Mouse (Mus musculus): ENCODE data around the gene Usp7.

The Usp7 gene

GRCm38 (mm10) chr16:8791949-8792557 is at the start of gene Usp7:
TSS of gene Usp7 (minus strand) at chr16:8792308.
- DNase-seq (ENCODE audit: low spot score in 2 of 2) = no peak

GRCm38 (mm10) chr16:8840557-8840956 is 48.4 kb upstream of the Usp7 start:
- no peak for DNase-seq (ENCODE audit: low spot score in 2 of 2)

GRCm38 (mm10) chr16:8838921-8839320 is 46.8 kb upstream of the Usp7 start:
- DNase-seq (ENCODE audit: low spot score in 2 of 2) = no peak

GRCm38 (mm10) chr16:8837595-8837994 is 45.5 kb upstream of the Usp7 start:
- DNase-seq (ENCODE audit: low spot score in 2 of 2) = no peak

GRCm38 (mm10) chr16:8836876-8837275 is 44.8 kb upstream of the Usp7 start:
- DNase-seq (ENCODE audit: low spot score in 2 of 2) = no peak

GRCm38 (mm10) chr16:8831241-8831640 is 39.1 kb upstream of the Usp7 start:
- DNase-seq (ENCODE audit: low spot score in 2 of 2) = no peak

- peak; percentile 40 to 56 for DNase-seq (ENCODE audit: low spot score in 2 of 2)
These were observed 38.5 kb upstream of the Usp7 start for GRCm38 (mm10) chr16:8830431-8831211.

GRCm38 (mm10) chr16:8829564-8830359 is 37.7 kb upstream of the Usp7 start, which contains the start of gene 1810013L24Rik:
TSS of gene 1810013L24Rik (plus strand) at chr16:8830100.
- DNase-seq (ENCODE audit: low spot score in 2 of 2) = peak; percentile 96 to 97

GRCm38 (mm10) chr16:8828636-8829563 is 36.8 kb upstream of the Usp7 start:
- DNase-seq (ENCODE audit: low spot score in 2 of 2) = no peak

GRCm38 (mm10) chr16:8827366-8827765 is 35.3 kb upstream of the Usp7 start:
- no peak for DNase-seq (ENCODE audit: low spot score in 2 of 2)

- DNase-seq (ENCODE audit: low spot score in 2 of 2) = no peak
These were observed 31.6 kb upstream of the Usp7 start for GRCm38 (mm10) chr16:8823661-8824060.

- DNase-seq (ENCODE audit: low spot score in 2 of 2) = no peak
These were observed 30.5 kb upstream of the Usp7 start for GRCm38 (mm10) chr16:8822586-8822985.

- DNase-seq (ENCODE audit: low spot score in 2 of 2) = peak; percentile 43 to 81
These were observed 29.3 kb upstream of the Usp7 start for GRCm38 (mm10) chr16:8821429-8821828.

- no peak for DNase-seq (ENCODE audit: low spot score in 2 of 2)
These were observed 25.8 kb upstream of the Usp7 start for GRCm38 (mm10) chr16:8817872-8818271.

GRCm38 (mm10) chr16:8810399-8811127 is 18.5 kb upstream of the Usp7 start:
- peak; percentile 38 to 41 for DNase-seq (ENCODE audit: low spot score in 2 of 2)

GRCm38 (mm10) chr16:8806703-8807102 is 14.6 kb upstream of the Usp7 start:
- no peak for DNase-seq (ENCODE audit: low spot score in 2 of 2)

- no peak for DNase-seq (ENCODE audit: low spot score in 2 of 2)
These were observed 3.8 kb upstream of the Usp7 start for GRCm38 (mm10) chr16:8795906-8796305.

- no peak for DNase-seq (ENCODE audit: low spot score in 2 of 2)
These were observed 2.8 kb upstream of the Usp7 start for GRCm38 (mm10) chr16:8794952-8795351.

- DNase-seq (ENCODE audit: low spot score in 2 of 2) = no peak
These were observed 1.2 kb downstream of the Usp7 start for GRCm38 (mm10) chr16:8790886-8791285.

GRCm38 (mm10) chr16:8784753-8785152 is 7.4 kb downstream of the Usp7 start:
- DNase-seq (ENCODE audit: low spot score in 2 of 2) = no peak

Measured in frontal cortex, postnatal 36 days (tissue).